Mouse (Mus musculus): ENCODE measurements at regions not wholly inside any gene's neighbourhood (a gene's known extent, or its start where the extent isn't known, plus 50 kb on each side); places are given as distances from the start of the nearest gene placed in this dataset.

DNA sequence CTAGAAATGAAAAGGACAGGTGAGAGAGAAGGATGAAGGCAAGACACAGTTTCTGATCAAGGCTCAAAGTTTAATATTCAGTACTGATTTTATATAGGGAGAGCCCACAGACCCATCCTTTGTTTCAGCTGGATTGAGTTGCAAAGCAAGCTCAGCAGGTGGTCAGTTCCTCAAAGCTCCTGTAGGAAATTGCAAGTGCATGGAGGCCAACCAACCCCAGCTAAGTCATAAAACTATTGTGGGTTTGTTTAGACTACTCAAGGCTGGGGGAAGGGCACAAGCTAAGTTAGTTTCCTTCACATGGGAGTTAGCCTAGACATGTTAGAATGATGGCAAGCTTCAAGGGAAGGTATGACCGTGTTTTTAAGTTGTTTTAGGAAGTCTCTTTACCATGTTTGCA lies 528.3 kb upstream of the Large1 start:
- TF ChIP-seq EP300 (IDR thresholded peaks at IDR 0.05; ENCODE audit: low read depth) (no peak), CTCF (IDR thresholded peaks at IDR 0.05; ENCODE audit: low read depth) (no peak)

All from liver, embryonic 14.5 days (tissue).